Mouse (Mus musculus) midbrain, embryonic 14.5 days (tissue): ENCODE data around the gene Cnot6. TPM values are rescaled to one million over a fixed set of nuclear protein-coding genes. Genes with fewer than 3 reads are reported as not detected.

ENCODE experiments used
- ATAC-seq: fragments of 200-750 bp; cut with Nextera tagmentation; 2 replicates; pipeline ENCODE4 v1.8.0; 2017; ENCODE audit warnings: moderate number of reproducible peaks, moderate library complexity; ENCODE audit not compliant: low FRiP score, low TSS enrichment
- DNase-seq: peaks from one replicate; pipeline ENCODE4 v3.0.0-alpha.2; 2015
- H3K27ac ChIP-seq: fragments of 300-500 bp; sonication (generic); replicated peaks from 2 replicates; pipeline ENCODE4 v1.5.1; 2014; ENCODE audit warnings: mild to moderate bottlenecking, low read depth, low read length, moderate library complexity
- H3K27me3 ChIP-seq: fragments of 300-500 bp; sonication (generic); 2 replicates; pipeline ENCODE4 v1.6.1; 2014; ENCODE audit warnings: low read length, control low read depth, mixed read lengths; ENCODE audit not compliant: control insufficient read depth, insufficient read depth
- H3K36me3 ChIP-seq: fragments of 300-500 bp; sonication (generic); 2 replicates; pipeline ENCODE4 v1.6.1; 2014; ENCODE audit warnings: low read length, control low read depth; ENCODE audit not compliant: control insufficient read depth, insufficient read depth
- H3K4me1 ChIP-seq: fragments of 300-500 bp; sonication (generic); 2 replicates; pipeline ENCODE4 v1.6.1; 2014; ENCODE audit warnings: mild to moderate bottlenecking, antibody characterized with exemption, low read length, control low read depth; ENCODE audit not compliant: control insufficient read depth, insufficient read depth
- H3K4me2 ChIP-seq: fragments of 300-500 bp; sonication (generic); 2 replicates; pipeline ENCODE4 v1.6.1; 2014; ENCODE audit warnings: mild to moderate bottlenecking, low read length, moderate library complexity
- H3K4me3 ChIP-seq: fragments of 300-500 bp; sonication (generic); replicated peaks from 2 replicates; pipeline ENCODE4 v1.5.1; 2014; ENCODE audit warnings: low read depth, low read length
- H3K9ac ChIP-seq: fragments of 300-500 bp; sonication (generic); replicated peaks from 2 replicates; pipeline ENCODE4 v1.6.1; 2014; ENCODE audit warnings: mild to moderate bottlenecking, low read length, moderate library complexity
- H3K9me3 ChIP-seq: fragments of 300-500 bp; sonication (generic); 2 replicates; pipeline ENCODE4 v1.6.1; 2016; ENCODE audit warnings: low read length, control low read depth, mixed read lengths; ENCODE audit not compliant: control insufficient read depth
- WGBS: fragments of 180-500 bp; shearing (Covaris S2); extraction: QIAGEN DNeasy Blood & Tissue Kit; methylation state at CpG from one replicate; pipeline ENCODE4 v1.1.7; 2014; 5-methylcytosine and 5-hydroxymethylcytosine counted together
- polyA plus RNA-seq: library from polyadenylated mRNA; unstranded; fragments of >200 nt; fragmentation: Nextera tagmentation; extraction: Ambion mirVana; gene quantifications from 2 replicates; pipeline ENCODE4 v1.2.1, GENCODE M21; 2014

The Cnot6 gene
- polyA plus RNA-seq, 1 experiment from 2014 or later, result 57.6 TPM

DNA sequence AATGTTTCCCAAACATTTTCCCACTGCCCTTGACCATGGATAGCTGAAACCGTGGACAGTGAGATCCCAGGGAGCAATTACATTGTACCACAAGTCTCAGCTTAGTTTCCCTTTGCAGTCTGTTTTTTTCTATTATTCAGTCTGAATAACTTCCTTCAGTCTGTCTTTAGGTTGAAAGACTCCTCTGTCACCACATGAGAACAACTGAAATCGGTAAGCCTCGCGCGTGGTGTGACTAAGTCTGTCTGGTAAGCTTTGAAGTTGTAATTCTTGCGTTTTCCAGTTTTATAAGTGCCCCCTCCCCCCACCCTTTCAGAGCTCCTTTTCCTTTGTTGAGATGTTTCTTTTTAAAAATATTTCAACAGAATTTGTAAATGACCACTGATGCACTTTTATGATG, 10.2 kb upstream of the Cnot6 start:
- 40% methylated on average over 6 of the region's 6 CpGs for WGBS
- no peak overlapping the region for H3K4me2 ChIP-seq
- no peak overlapping the region for H3K9ac ChIP-seq
- ATAC-seq (no peak), DNase-seq (no peak)
- no peak overlapping the region for H3K27ac ChIP-seq
- H3K36me3 ChIP-seq, result no peaks in the 10 kb centered on the region
- no peaks in the 10 kb centered on the region for H3K27me3 ChIP-seq
- H3K9me3 ChIP-seq, result no peaks in the 10 kb centered on the region
- H3K4me3 ChIP-seq, result no peak overlapping the region
- H3K4me1 ChIP-seq, result no peaks in the 10 kb centered on the region

DNA sequence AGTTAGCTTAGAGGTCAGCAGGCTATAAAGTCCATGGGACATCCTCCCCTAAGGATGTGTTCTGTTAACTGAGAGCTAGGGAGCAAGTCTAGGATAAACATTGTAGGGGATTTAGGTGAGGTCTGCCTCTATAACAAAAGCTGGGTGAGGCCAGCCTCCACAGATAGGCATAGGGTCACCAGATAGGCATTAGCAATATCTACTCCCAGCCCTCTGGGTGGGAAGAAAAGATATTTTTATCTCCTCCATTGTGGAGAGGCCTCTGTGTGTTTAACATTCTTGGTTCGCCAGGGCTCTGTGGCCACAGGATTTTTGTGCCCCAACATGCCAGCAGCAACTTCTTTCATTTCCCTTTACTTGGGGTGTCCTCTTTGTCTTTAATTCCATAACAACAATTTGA, 8.8 kb upstream of the Cnot6 start:
- no peak for DNase-seq

DNA sequence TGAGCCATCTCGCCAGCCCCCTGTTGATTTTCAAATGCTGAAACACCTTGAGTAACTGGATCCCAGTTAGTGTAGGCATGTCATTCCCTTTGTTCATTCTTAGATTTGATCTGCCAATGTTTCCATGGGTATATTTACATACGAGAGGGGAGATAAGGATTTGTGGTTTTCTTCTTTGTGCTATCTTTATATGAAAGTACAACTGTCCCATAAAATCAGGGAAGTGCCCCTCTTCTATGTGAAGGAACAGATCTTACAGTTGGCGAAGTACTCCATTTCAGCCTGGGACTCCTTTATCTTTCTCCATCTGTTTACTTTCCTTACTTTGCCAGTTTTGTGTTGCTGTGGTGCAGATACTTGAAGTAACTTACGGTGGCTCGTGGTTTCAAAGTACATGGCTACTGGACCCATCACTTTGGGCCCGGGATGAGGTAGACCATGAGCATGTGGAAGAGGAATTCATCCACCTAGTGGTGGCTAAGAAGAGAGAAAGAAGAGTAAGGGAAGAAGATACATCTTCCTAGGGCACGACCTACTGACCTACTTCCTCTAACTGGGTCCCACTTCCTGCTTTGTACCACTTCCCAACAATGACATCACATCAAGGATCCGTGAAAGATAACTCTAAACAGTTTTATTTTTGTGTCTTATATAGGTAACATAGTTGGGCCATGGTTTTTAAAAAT, 7.1 kb upstream of the Cnot6 start:
- no peak overlapping the region for H3K4me3 ChIP-seq
- no peaks in the 10 kb centered on the region for H3K27me3 ChIP-seq
- H3K4me1 ChIP-seq, result no peaks in the 10 kb centered on the region
- ATAC-seq (no peak), DNase-seq (no peak)
- no peaks in the 10 kb centered on the region for H3K36me3 ChIP-seq
- no peak overlapping the region for H3K27ac ChIP-seq
- H3K9ac ChIP-seq, result no peak overlapping the region
- 91% methylated on average over 8 of the region's 8 CpGs for WGBS
- H3K4me2 ChIP-seq, result no peak overlapping the region
- H3K9me3 ChIP-seq, result no peaks in the 10 kb centered on the region

More for the DNA sequence above, 8.8 kb upstream of the Cnot6 start:
- H3K27me3 ChIP-seq, result no peaks in the 10 kb centered on the region
- no peak overlapping the region for H3K4me2 ChIP-seq
- no peaks in the 10 kb centered on the region for H3K9me3 ChIP-seq
- WGBS, result 85% methylated on average over 1 of the region's 1 CpGs
- H3K4me3 ChIP-seq, result no peak overlapping the region
- no peak for ATAC-seq
- no peak overlapping the region for H3K27ac ChIP-seq
- no peak overlapping the region for H3K9ac ChIP-seq
- no peaks in the 10 kb centered on the region for H3K4me1 ChIP-seq
- no peaks in the 10 kb centered on the region for H3K36me3 ChIP-seq

DNA sequence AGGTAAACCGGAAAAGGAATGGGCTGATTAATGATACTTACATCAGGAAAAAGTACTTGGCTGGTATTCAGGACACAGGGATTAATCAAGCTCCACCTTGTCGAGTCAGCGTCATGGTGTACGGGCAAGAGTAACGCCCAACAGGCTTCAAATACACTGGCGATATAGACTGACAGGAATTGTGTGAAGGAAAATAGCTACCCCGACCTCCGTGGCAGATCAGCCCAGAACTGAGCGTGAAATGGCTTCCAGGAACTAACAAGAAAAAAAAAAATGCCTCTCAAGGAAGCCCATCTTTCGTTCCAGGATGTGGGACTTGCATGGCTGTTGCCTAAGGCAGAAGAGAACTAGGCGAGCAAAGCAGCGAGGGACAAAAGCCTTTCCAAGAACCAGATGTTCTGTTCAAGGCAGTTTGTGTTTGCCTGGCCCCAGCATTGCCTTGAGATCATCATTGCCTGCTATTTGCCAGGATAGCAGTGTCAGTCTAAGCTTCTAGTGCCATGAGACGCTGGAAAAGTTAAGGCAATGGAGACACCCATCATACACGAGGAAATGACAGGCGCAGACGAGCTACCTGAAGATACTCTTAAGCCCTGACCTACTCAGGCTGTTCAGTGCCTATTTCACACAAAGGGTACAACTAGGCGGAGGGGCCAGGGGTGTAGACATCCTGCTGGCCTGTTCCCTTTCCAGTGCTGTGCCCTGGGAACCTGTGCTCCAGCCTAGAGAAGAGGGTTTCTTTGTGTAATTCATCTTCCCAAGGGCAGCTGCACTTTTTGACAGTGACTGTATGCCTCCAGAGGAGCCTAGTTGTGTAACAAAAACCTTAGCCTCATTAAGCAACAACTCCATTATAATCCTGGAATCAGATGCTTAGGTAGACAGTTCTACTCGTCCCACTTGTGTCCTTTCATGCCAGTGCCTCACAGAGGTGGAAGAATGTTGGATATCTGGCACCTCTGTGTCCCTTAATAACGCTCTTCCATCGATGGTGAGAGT, 1.1 kb upstream of the Cnot6 start:
- peak; percentile 56 for DNase-seq
- peak overlapping the region; percentile 72 for H3K4me2 ChIP-seq
- WGBS, result 31% methylated on average over 20 of the region's 20 CpGs

GRCm38 (mm10) chr11:49711981-49712554, 455 bp downstream of the Cnot6 start:
- WGBS, result under 1% methylated on average over 70 of the region's 70 CpGs
- H3K27me3 ChIP-seq, result no peaks in the 10 kb centered on the region

More for the DNA sequence above, 1.1 kb upstream of the Cnot6 start:
- Histone ChIP-seq H3K27me3 (no peaks in the 10 kb centered on the region), H3K27ac (peak overlapping the region; percentile 97), H3K4me3 (peak overlapping the region; percentile 98), H3K36me3 (no peaks in the 10 kb centered on the region), H3K9me3 (no peaks in the 10 kb centered on the region), H3K9ac (peak overlapping the region; percentile 43), H3K4me1 (peaks cover 29% of the 10 kb centered on the region)
- peak; percentile 22 for ATAC-seq

DNA sequence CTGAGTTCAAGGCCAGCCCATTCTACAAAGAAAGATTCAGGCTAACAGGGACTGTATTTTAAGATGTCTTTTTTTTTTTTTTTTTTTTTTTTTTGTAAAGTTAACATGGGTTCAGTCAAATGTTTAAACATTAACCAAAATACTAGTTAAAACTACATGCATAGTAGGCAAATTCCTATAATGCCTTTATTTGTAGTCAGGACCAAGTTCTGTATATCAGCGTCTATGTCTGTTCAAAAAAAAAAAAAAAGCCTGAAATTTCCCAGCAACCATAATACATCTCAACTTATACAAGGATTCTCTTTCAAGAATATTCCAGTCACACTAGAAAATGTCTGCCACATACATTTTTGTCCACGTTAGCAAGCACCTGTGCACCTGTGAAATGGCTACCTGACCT, 1.9 kb downstream of the Cnot6 start:
- 0 out of 2 replicates have a peak overlapping the region, but pooled peaks have one; percentile 12 for H3K9ac ChIP-seq
- peaks cover 9% of the 10 kb centered on the region; the same call in 1 of the 2 replicates for H3K36me3 ChIP-seq
- H3K4me2 ChIP-seq, result peak overlapping the region; percentile 72
- ATAC-seq (no peak), DNase-seq (no peak)
- no peak overlapping the region for H3K27ac ChIP-seq
- WGBS, result 79% methylated on average over 2 of the region's 2 CpGs
- peak overlapping the region; percentile 98 for H3K4me3 ChIP-seq
- H3K9me3 ChIP-seq, result no peaks in the 10 kb centered on the region
- H3K4me1 ChIP-seq, result peaks cover 30% of the 10 kb centered on the region
- H3K27me3 ChIP-seq, result no peaks in the 10 kb centered on the region

More at GRCm38 (mm10) chr11:49711981-49712554, 455 bp downstream of the Cnot6 start:
- Histone ChIP-seq H3K9ac (peak overlapping the region; percentile 98), H3K4me1 (peaks cover 30% of the 10 kb centered on the region), H3K36me3 (peaks cover 4% of the 10 kb centered on the region; the same call in 1 of the 2 replicates), H3K27ac (peak overlapping the region; percentile 97), H3K9me3 (no peaks in the 10 kb centered on the region), H3K4me3 (peak overlapping the region; percentile 98), H3K4me2 (peak overlapping the region; percentile 72)
- DNase-seq, result peak; percentile 65
- ATAC-seq, result peak; percentile 68

- Histone ChIP-seq H3K4me1 (peaks cover 27% of the 10 kb centered on the region), H3K36me3 (peaks cover 11% of the 10 kb centered on the region; the same call in 1 of the 2 replicates), H3K27me3 (no peaks in the 10 kb centered on the region), H3K4me2 (no peak overlapping the region), H3K9me3 (no peaks in the 10 kb centered on the region), H3K27ac (no peak overlapping the region), H3K9ac (no peak overlapping the region), H3K4me3 (no peak overlapping the region)
- DNase-seq (no peak), ATAC-seq (no peak)
- WGBS, result 94% methylated on average over 2 of the region's 2 CpGs
These were observed 4.7 kb downstream of the Cnot6 start for GRCm38 (mm10) chr11:49707834-49708233.

DNA sequence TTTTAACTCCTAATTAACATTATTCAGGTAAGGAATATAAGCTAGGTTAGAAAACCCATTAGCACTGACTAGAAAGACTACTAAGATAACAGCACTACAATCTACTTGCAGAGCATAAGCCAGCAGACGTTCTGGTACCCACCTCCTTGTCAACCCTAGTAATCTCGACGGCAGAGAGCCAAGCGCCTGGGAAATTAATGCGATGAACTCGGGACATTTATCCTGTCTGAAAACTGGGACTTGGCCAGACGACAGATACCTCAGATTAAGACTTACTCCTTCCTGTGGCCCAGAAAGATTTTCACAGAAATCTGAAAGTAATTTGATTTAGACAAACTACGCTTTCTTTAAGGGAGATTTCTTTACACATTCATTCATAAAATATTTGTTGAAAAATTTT, 7.7 kb downstream of the Cnot6 start:
- H3K36me3 ChIP-seq, result peaks cover 28% of the 10 kb centered on the region
- H3K9ac ChIP-seq, result no peak overlapping the region
- no peak for ATAC-seq
- no peak overlapping the region for H3K27ac ChIP-seq
- no peak overlapping the region for H3K4me2 ChIP-seq
- DNase-seq, result no peak
- peaks cover 12% of the 10 kb centered on the region for H3K4me1 ChIP-seq
- no peaks in the 10 kb centered on the region for H3K9me3 ChIP-seq
- 86% methylated on average over 8 of the region's 8 CpGs for WGBS
- H3K27me3 ChIP-seq, result no peaks in the 10 kb centered on the region
- no peak overlapping the region for H3K4me3 ChIP-seq
